In the genomic region with DNA sequence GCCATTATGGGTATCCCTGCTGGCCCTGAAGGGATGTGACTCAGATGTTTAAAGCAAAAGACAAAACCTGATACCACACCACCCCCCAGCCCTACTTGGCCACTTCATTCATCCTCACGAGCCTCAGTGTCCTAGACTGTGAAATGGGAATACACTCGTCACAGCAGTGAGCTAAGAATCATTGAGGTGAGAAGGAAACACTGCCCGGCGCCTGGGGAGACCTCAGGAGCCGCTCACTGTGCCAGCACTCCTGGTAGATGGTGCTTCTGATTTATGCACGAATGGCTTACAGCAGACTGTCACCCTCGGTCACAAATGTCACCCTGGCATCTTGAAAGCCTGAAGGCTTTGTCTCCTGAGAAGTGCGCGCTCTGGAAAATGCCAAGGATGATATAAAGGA, we compare ENCODE assay signal across 8 mouse cellular contexts. TPM values are rescaled to one million over a fixed set of nuclear protein-coding genes. Genes with fewer than 3 reads are reported as not detected.
A peak's percentile ranks its signal among the peaks of the same experiment; 100 is the strongest.
DNase-seq lines count a peak whose midpoint lies in the region; ATAC-seq lines count a peak whose summit lies in the region.

No protein-coding gene starts in this region.

- peaks cover 29% of the 10 kb centered on the region for H3K4me1 ChIP-seq in forebrain, embryonic 14.5 days (ENCODE audit: control insufficient read depth, insufficient read depth, low read length)
- H3K4me1 ChIP-seq in limb, embryonic 13.5 days = peaks cover 50% of the 10 kb centered on the region

- H3K9ac ChIP-seq in forebrain, embryonic 14.5 days (ENCODE audit: low read length) = peak overlapping the region; percentile 38; the same call in 1 of the 2 replicates
- peak overlapping the region; percentile 25; the same call in 1 of the 2 replicates for H3K9ac ChIP-seq in limb, embryonic 13.5 days

- peak overlapping the region; percentile 87 for H3K27ac ChIP-seq in forebrain, embryonic 14.5 days (ENCODE audit: low read depth, low read length)
- H3K27ac ChIP-seq in limb, embryonic 13.5 days = 0 out of 2 replicates have a peak overlapping the region, but pooled peaks have one; percentile 53

- H3K27me3 ChIP-seq in forebrain, embryonic 14.5 days (replicated peaks; ENCODE audit: control insufficient read depth, insufficient read depth, low read length) = no peaks in the 10 kb centered on the region
- H3K27me3 ChIP-seq in limb, embryonic 13.5 days = no peaks in the 10 kb centered on the region

- ATAC-seq in forebrain, embryonic 14.5 days = no peak
- no peak for ATAC-seq in limb, embryonic 13.5 days (ENCODE audit: low FRiP score, low read depth)

- peaks cover 19% of the 10 kb centered on the region; the same call in 1 of the 2 replicates for H3K36me3 ChIP-seq in forebrain, embryonic 14.5 days (ENCODE audit: control insufficient read depth, insufficient read depth, low read length)
- peaks cover 38% of the 10 kb centered on the region for H3K36me3 ChIP-seq in limb, embryonic 13.5 days

- no peak overlapping the region for H3K4me3 ChIP-seq in forebrain, embryonic 14.5 days (ENCODE audit: low read depth, low read length)
- no peak overlapping the region for H3K4me3 ChIP-seq in limb, embryonic 13.5 days

- H3K4me2 ChIP-seq in forebrain, embryonic 14.5 days (ENCODE audit: low read length) = 0 out of 2 replicates have a peak overlapping the region, but pooled peaks have one; percentile 25
- no peak overlapping the region for H3K4me2 ChIP-seq in limb, embryonic 13.5 days (replicated peaks)

- intact Hi-C loops in heart, postnatal 10 days (cut with DNase I) = no loop called here

- 71% methylated on average over 9 of the region's 9 CpGs for WGBS in forebrain, embryonic 14.5 days
- WGBS in limb, embryonic 13.5 days = 83% methylated on average over 9 of the region's 9 CpGs

- no peaks in the 10 kb centered on the region for H3K9me3 ChIP-seq in forebrain, embryonic 14.5 days (replicated peaks; ENCODE audit: control insufficient read depth, low read length)
- no peaks in the 10 kb centered on the region for H3K9me3 ChIP-seq in limb, embryonic 13.5 days

- DNase-seq in heart, adult 11 months = peak; percentile 91
- no peak for DNase-seq in heart, postnatal 10 days
- DNase-seq in 3T3-L1 (ENCODE audit: low read depth, low spot score) = peak; percentile 27
- no peak for DNase-seq in forebrain, embryonic 14.5 days (ENCODE audit: low spot score)
- no peak for DNase-seq in adrenal gland, adult 2 months
- DNase-seq in layer of hippocampus, adult 9-10 months (ENCODE audit: low spot score) = no peak
- no peak for DNase-seq in urinary bladder, adult 2 months (ENCODE audit: low spot score)

RNA-seq across cellular contexts. Expression of a gene that starts 31.3 kb away (rescaled TPM):
- 10 to 100 TPM; 48.7 to 55.5 TPM for total RNA-seq in heart, postnatal 10 days (2021)
- 43.3 and 58.0 TPM in 2 replicates for polyA plus RNA-seq in forebrain, embryonic 14.5 days (2014; fragmentation: Nextera tagmentation; extraction: Ambion mirVana)
- 59.4 and 65.7 TPM in 2 replicates for polyA plus RNA-seq in limb, embryonic 13.5 days (2015; fragmentation: Nextera tagmentation; extraction: Ambion mirVana)
- total RNA-seq in adrenal gland, adult 2 months (2021) = 10 to 100 TPM; 53.9 to 56.5 TPM
- polyA plus RNA-seq in adrenal gland, adult 2 months (2012; rRNA removed) = 21.3 and 22.2 TPM in 2 replicates
- 35.3 and 46.7 TPM in 2 replicates for polyA plus RNA-seq in urinary bladder, adult 2 months (2012; rRNA removed)

Comparison
In these comparisons a context has a peak if more than half of its experiments do, and no peak if none do; other contexts are left out.
1. DNase-seq: peak in heart, adult 11 months (single experiment) and 3T3-L1 (single experiment); none in heart, postnatal 10 days (0 of 2), forebrain, embryonic 14.5 days (single experiment), adrenal gland, adult 2 months (single experiment), layer of hippocampus, adult 9-10 months (single experiment) and urinary bladder, adult 2 months (single experiment).